Mouse (Mus musculus): Measurements from ENCODE around the gene Larp7.

Larp7 gene

GRCm38 (mm10) chr3:127511786-127512746, 41.1 kb downstream of the Larp7 start:
- no peak for DNase-seq

- no peak for DNase-seq
These were observed 45.0 kb downstream of the Larp7 start for GRCm38 (mm10) chr3:127507878-127508783.

GRCm38 (mm10) chr3:127498742-127499400, 54.3 kb downstream of the Larp7 start, which contains the start of gene Ank2:
Ank2 (minus strand) TSS chr3:127499350.
- DNase-seq, result peak; percentile 47

GRCm38 (mm10) chr3:127498197-127498741, 54.9 kb downstream of the Larp7 start:
- peak; percentile 28 for DNase-seq

GRCm38 (mm10) chr3:127492663-127493062, 60.5 kb downstream of the Larp7 start:
- DNase-seq, result no peak

- no peak for DNase-seq
These were observed 65.8 kb downstream of the Larp7 start for GRCm38 (mm10) chr3:127487302-127487701.
